Mouse (Mus musculus) midbrain, embryonic 16.5 days (tissue): ENCODE data around the gene Pik3ca. TPM values are rescaled to one million over a fixed set of nuclear protein-coding genes. Genes with fewer than 3 reads are reported as not detected.
A peak's percentile ranks its signal among the peaks of the same experiment; 100 is the strongest.

Experiments
- ATAC-seq: fragments of 200-750 bp; cut with Nextera tagmentation; 2 replicates; pipeline ENCODE4 v1.8.0; 2017; ENCODE audit warnings: moderate TSS enrichment
- H3K27ac ChIP-seq: fragments of 300-500 bp; sonication (generic); 2 replicates; pipeline ENCODE4 v1.5.1; 2014; ENCODE audit warnings: mild to moderate bottlenecking, low read length, mixed read lengths
- H3K27me3 ChIP-seq: fragments of 300-500 bp; sonication (generic); 2 replicates; pipeline ENCODE4 v1.6.1; 2014; ENCODE audit warnings: low read depth, low read length, mixed read lengths; ENCODE audit not compliant: control insufficient read depth, insufficient read depth
- H3K36me3 ChIP-seq: fragments of 300-500 bp; sonication (generic); 2 replicates; pipeline ENCODE4 v1.6.1; 2014; ENCODE audit warnings: mild to moderate bottlenecking, low read length, moderate library complexity, mixed read lengths; ENCODE audit not compliant: control insufficient read depth, insufficient read depth
- H3K4me1 ChIP-seq: fragments of 300-500 bp; sonication (generic); 2 replicates; pipeline ENCODE4 v1.6.1; 2014; ENCODE audit warnings: mild to moderate bottlenecking, low read length, mixed read lengths; ENCODE audit not compliant: control insufficient read depth, insufficient read depth
- H3K4me2 ChIP-seq: fragments of 300-500 bp; sonication (generic); 2 replicates; pipeline ENCODE4 v1.6.1; 2014; ENCODE audit warnings: mild to moderate bottlenecking, low read length, mixed read lengths
- H3K4me3 ChIP-seq: fragments of 300-500 bp; sonication (generic); 2 replicates; pipeline ENCODE4 v1.5.1; 2014; ENCODE audit warnings: low read depth, mild to moderate bottlenecking, low read length, moderate library complexity, mixed read lengths
- H3K9ac ChIP-seq: fragments of 300-500 bp; sonication (generic); 2 replicates; pipeline ENCODE4 v1.6.1; 2014; ENCODE audit warnings: low read depth, low read length, mixed read lengths
- H3K9me3 ChIP-seq: fragments of 300-500 bp; sonication (generic); replicated peaks from 2 replicates; pipeline ENCODE4 v1.6.1; 2014; ENCODE audit warnings: mild to moderate bottlenecking, low read length, mixed read lengths; ENCODE audit not compliant: control insufficient read depth, poor library complexity, severe bottlenecking
- WGBS: fragments of 180-500 bp; shearing (Covaris S2); extraction: QIAGEN DNeasy Blood & Tissue Kit; methylation state at CpG from one replicate; pipeline ENCODE4 v1.1.7; 2014; 5-methylcytosine and 5-hydroxymethylcytosine counted together
- polyA plus RNA-seq: library from polyadenylated mRNA; unstranded; fragments of >200 nt; fragmentation: Nextera tagmentation; extraction: Ambion mirVana; gene quantifications from 2 replicates; pipeline ENCODE4 v1.2.1, GENCODE M21; 2015

Gene Pik3ca
- polyA plus RNA-seq, 1 experiment from 2014 or later, result 12.8 TPM

GRCm38 (mm10) chr3:32495856-32496710 lies 98.6 kb downstream of the Pik3ca start:
- Histone ChIP-seq H3K4me3 (no peak overlapping the region), H3K36me3 (no peaks in the 10 kb centered on the region), H3K27me3 (no peaks in the 10 kb centered on the region), H3K9me3 (no peaks in the 10 kb centered on the region), H3K27ac (no peak overlapping the region), H3K4me1 (no peaks in the 10 kb centered on the region; the same call in 1 of the 2 replicates), H3K4me2 (no peak overlapping the region), H3K9ac (no peak overlapping the region)
- WGBS, result 33% methylated on average over 7 of the region's 8 CpGs
- 0 out of 2 replicates have a peak, but pooled peaks have one; percentile 21 for ATAC-seq

GRCm38 (mm10) chr3:32496711-32497070 lies 99.2 kb downstream of the Pik3ca start:
- no peaks in the 10 kb centered on the region for H3K27me3 ChIP-seq
- no peak for ATAC-seq
- no peak overlapping the region for H3K4me3 ChIP-seq
- no peaks in the 10 kb centered on the region for H3K36me3 ChIP-seq
- no peaks in the 10 kb centered on the region for H3K9me3 ChIP-seq
- WGBS, result 100% methylated on average over 1 of the region's 1 CpGs
- no peak overlapping the region for H3K4me2 ChIP-seq
- no peaks in the 10 kb centered on the region; the same call in 1 of the 2 replicates for H3K4me1 ChIP-seq
- H3K9ac ChIP-seq, result no peak overlapping the region
- H3K27ac ChIP-seq, result no peak overlapping the region

- H3K4me1 ChIP-seq, result no peaks in the 10 kb centered on the region; the same call in 1 of the 2 replicates
- no peak overlapping the region for H3K4me2 ChIP-seq
- H3K36me3 ChIP-seq, result no peaks in the 10 kb centered on the region
- H3K27ac ChIP-seq, result no peak overlapping the region
- H3K9ac ChIP-seq, result no peak overlapping the region
- H3K4me3 ChIP-seq, result no peak overlapping the region
- H3K27me3 ChIP-seq, result no peaks in the 10 kb centered on the region
- ATAC-seq, result no peak
- H3K9me3 ChIP-seq, result no peaks in the 10 kb centered on the region
- WGBS, result 94% methylated on average over 2 of the region's 2 CpGs
Observed at GRCm38 (mm10) chr3:32500346-32500745, 102.9 kb downstream of the Pik3ca start.

GRCm38 (mm10) chr3:32505841-32506240 lies 108.4 kb downstream of the Pik3ca start:
- Histone ChIP-seq H3K27ac (no peak overlapping the region), H3K27me3 (no peaks in the 10 kb centered on the region), H3K9me3 (no peaks in the 10 kb centered on the region), H3K4me2 (no peak overlapping the region), H3K4me3 (no peak overlapping the region), H3K4me1 (peaks cover 7% of the 10 kb centered on the region), H3K9ac (no peak overlapping the region), H3K36me3 (no peaks in the 10 kb centered on the region)
- no peak for ATAC-seq
- 77% methylated on average over 3 of the region's 3 CpGs for WGBS

GRCm38 (mm10) chr3:32506366-32507225 lies 109.1 kb downstream of the Pik3ca start:
- Histone ChIP-seq H3K9me3 (no peaks in the 10 kb centered on the region), H3K4me3 (no peak overlapping the region), H3K4me2 (no peak overlapping the region), H3K27me3 (no peaks in the 10 kb centered on the region), H3K4me1 (peaks cover 10% of the 10 kb centered on the region), H3K36me3 (no peaks in the 10 kb centered on the region), H3K9ac (no peak overlapping the region), H3K27ac (no peak overlapping the region)
- ATAC-seq, result no peak
- WGBS, result 59% methylated on average over 11 of the region's 11 CpGs

GRCm38 (mm10) chr3:32508666-32509324 lies 111.3 kb downstream of the Pik3ca start:
- Histone ChIP-seq H3K27ac (no peak overlapping the region), H3K9ac (peak overlapping the region; percentile 45), H3K27me3 (no peaks in the 10 kb centered on the region), H3K4me2 (peak overlapping the region; percentile 60), H3K9me3 (no peaks in the 10 kb centered on the region), H3K36me3 (no peaks in the 10 kb centered on the region), H3K4me3 (peak overlapping the region; percentile 17; the same call in 1 of the 2 replicates), H3K4me1 (peaks cover 25% of the 10 kb centered on the region)
- WGBS, result 2% methylated on average over 17 of the region's 17 CpGs
- ATAC-seq, result peak; percentile 41

- ATAC-seq, result peak; percentile 32; the same call in 1 of the 2 replicates
- no peaks in the 10 kb centered on the region for H3K9me3 ChIP-seq
- WGBS, result 4% methylated on average over 24 of the region's 24 CpGs
Observed at GRCm38 (mm10) chr3:32509496-32510374, 112.3 kb downstream of the Pik3ca start, which contains the start of gene Zfp639. Zfp639 (plus strand) TSS chr3:32510259.

More at GRCm38 (mm10) chr3:32509496-32510374, 112.3 kb downstream of the Pik3ca start, which contains the start of gene Zfp639:
- no peaks in the 10 kb centered on the region for H3K36me3 ChIP-seq
- peak within 1 kb of the TSS; percentile 95 for H3K9ac ChIP-seq
- peak within 1 kb of the TSS; percentile 60 for H3K4me2 ChIP-seq
- H3K4me1 ChIP-seq, result peaks cover 25% of the 10 kb centered on the region
- peak within 1 kb of the TSS; percentile 91 for H3K4me3 ChIP-seq
- peak within 1 kb of the TSS; percentile 84 for H3K27ac ChIP-seq
- H3K27me3 ChIP-seq, result no peaks in the 10 kb centered on the region
